Mouse (Mus musculus): ENCODE results near the gene Dpp9. TPM values are rescaled to one million over a fixed set of nuclear protein-coding genes. Genes with fewer than 3 reads are reported as not detected.

Dpp9 gene
- 37.1 TPM for polyA plus RNA-seq (2012; fragmentation: generic; extraction: Trizol)

DNA sequence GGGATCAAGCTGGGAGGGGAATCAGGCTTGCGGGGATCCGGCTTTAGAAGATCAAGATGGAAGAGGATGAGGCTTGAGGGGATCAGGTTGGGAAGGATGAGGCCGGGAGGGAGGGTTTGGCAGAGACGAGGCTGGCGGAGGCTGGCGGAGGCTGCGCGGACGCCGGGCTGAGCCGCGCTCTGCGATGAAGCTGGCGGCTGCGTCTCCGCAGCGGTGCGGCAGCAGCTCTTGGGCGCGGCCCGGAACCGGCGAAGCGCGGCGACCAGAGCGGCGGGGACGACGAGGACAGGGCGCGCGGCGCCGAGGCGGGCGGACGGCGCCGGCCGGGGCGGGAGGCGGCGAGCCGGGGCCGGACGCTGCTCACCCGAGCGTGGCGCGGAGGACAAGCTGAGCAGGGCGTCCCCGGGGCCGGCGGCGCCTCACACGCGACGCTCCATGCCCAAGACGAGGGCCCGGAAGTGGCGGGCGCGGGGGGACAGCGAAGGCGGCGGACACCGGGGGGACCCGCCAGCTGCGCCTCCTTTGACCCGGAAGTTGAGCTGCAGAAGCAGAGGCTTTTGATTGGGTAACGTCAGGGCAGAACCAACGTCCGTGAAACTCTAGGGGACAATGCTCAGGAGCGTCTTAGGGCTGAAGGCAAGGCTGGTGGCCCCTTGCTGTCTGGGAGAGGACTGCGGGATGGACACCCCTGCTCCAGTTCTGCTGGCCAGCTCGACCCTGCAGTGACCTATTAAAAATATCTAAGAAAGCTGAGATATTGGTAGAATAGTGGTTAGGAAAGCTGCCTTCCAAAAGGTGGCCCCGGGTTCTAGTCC is at the start of gene Dpp9:
TSS of gene Dpp9 (minus strand) at position 529 of the 815 bp plus-strand sequence.
- peaks cover 15% of the 10 kb centered on the region for H3K79me2 ChIP-seq (ENCODE audit: control insufficient read depth, insufficient read depth)
- peak within 1 kb of the TSS; percentile 85 for H3ac ChIP-seq (ENCODE audit: control insufficient read depth, insufficient read length)
- peak in 1 of 3 experiments; percentile 37 for TF ChIP-seq MYOD1 (IDR thresholded peaks at IDR 0.05; ENCODE audit: control insufficient read depth in 1 of 3, insufficient read length in 2 of 3, low read depth in 2 of 3)
- TF ChIP-seq CEBPB (IDR thresholded peaks at IDR 0.05; ENCODE audit: insufficient read depth, poor library complexity, severe bottlenecking): no peak
- TF ChIP-seq POLR2A (IDR thresholded peaks at IDR 0.05; ENCODE audit: insufficient read length, low read depth): peak; percentile 86
- TF ChIP-seq SRF (IDR thresholded peaks at IDR 0.05; ENCODE audit: control insufficient read depth, insufficient read length, low read depth): no peak
- TF ChIP-seq POLR2AphosphoS2 (IDR thresholded peaks at IDR 0.05; ENCODE audit: insufficient read length, low read depth): peak; percentile 71
- TF ChIP-seq REST (IDR thresholded peaks at IDR 0.05; ENCODE audit: insufficient read depth, insufficient read length): no peak
- peak in 1 of 3 experiments; percentile 53 for TF ChIP-seq MYOG (IDR thresholded peaks at IDR 0.05; ENCODE audit: control insufficient read depth in 1 of 3, insufficient read depth in 1 of 3, insufficient read length in 2 of 3, low read depth in 2 of 3)
- H3K4me2 ChIP-seq (ENCODE audit: low read depth): peak within 1 kb of the TSS; percentile 99
- H3K4me3 ChIP-seq: peak within 1 kb of the TSS; percentile 68
- H3K27me3 ChIP-seq (ENCODE audit: control insufficient read depth, insufficient read depth, insufficient read length): no peaks in the 10 kb centered on the region
- H3K36me3 ChIP-seq (ENCODE audit: control insufficient read depth, insufficient read depth): no peaks in the 10 kb centered on the region

GRCm38 (mm10) chr17:56266271-56266670 is 47.6 kb upstream of the Dpp9 start:
- H3K79me2 ChIP-seq (ENCODE audit: control insufficient read depth, insufficient read depth): peaks cover 4% of the 10 kb centered on the region
- H3ac ChIP-seq (ENCODE audit: control insufficient read depth, insufficient read length): no peak overlapping the region
- TF ChIP-seq CEBPB (IDR thresholded peaks at IDR 0.05; ENCODE audit: insufficient read depth, poor library complexity, severe bottlenecking): 0 out of 2 replicates have a peak, but pooled peaks have one; percentile 34
- TF ChIP-seq POLR2AphosphoS2 (IDR thresholded peaks at IDR 0.05; ENCODE audit: insufficient read length, low read depth): no peak
- no peak for TF ChIP-seq REST (IDR thresholded peaks at IDR 0.05; ENCODE audit: insufficient read depth, insufficient read length)
- no peak for TF ChIP-seq MAX (IDR thresholded peaks at IDR 0.05; ENCODE audit: low read depth)
- TF ChIP-seq SRF (IDR thresholded peaks at IDR 0.05; ENCODE audit: control insufficient read depth, insufficient read length, low read depth): no peak
- no peak for TF ChIP-seq USF1 (IDR thresholded peaks at IDR 0.05; ENCODE audit: low read depth)
- no peak overlapping the region for H3K4me3 ChIP-seq
- H3K4me2 ChIP-seq (ENCODE audit: low read depth): peak overlapping the region; percentile 69
- H3K27me3 ChIP-seq (ENCODE audit: control insufficient read depth, insufficient read depth, insufficient read length): no peaks in the 10 kb centered on the region
- H3K36me3 ChIP-seq (ENCODE audit: control insufficient read depth, insufficient read depth): no peaks in the 10 kb centered on the region

DNA sequence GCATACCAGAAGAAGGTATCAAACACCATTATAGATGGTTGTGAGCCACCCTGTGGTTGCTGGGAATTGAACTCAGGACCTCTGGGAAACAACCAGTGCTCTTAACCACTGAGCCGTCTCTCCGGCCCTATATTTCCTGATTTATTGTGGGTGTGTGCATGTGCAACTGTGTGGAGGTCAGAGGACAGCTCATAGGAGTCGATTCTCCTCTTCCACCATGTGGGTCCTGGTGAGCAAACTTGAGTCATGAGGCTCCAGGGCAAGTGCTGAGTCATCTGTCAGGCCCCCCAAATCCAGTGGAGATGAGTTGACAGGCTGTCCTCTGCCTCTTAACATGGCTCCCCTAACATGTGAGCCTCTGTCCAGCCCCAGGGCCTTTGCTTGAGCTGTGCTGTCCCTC is 47.2 kb upstream of the Dpp9 start:
- H3K4me2 ChIP-seq (ENCODE audit: low read depth): peak overlapping the region; percentile 69
- no peak overlapping the region for H3ac ChIP-seq (ENCODE audit: control insufficient read depth, insufficient read length)
- no peaks in the 10 kb centered on the region for H3K27me3 ChIP-seq (ENCODE audit: control insufficient read depth, insufficient read depth, insufficient read length)
- no peak overlapping the region for H3K4me3 ChIP-seq
- TF ChIP-seq MYOG (IDR thresholded peaks at IDR 0.05; ENCODE audit: control insufficient read depth in 1 of 3, insufficient read depth in 1 of 3, insufficient read length in 2 of 3, low read depth in 2 of 3) (no peak), POLR2AphosphoS2 (IDR thresholded peaks at IDR 0.05; ENCODE audit: insufficient read length, low read depth) (peak; percentile 49)
- H3K36me3 ChIP-seq (ENCODE audit: control insufficient read depth, insufficient read depth): no peaks in the 10 kb centered on the region
- H3K79me2 ChIP-seq (ENCODE audit: control insufficient read depth, insufficient read depth): peaks cover 5% of the 10 kb centered on the region

- Histone ChIP-seq H3K36me3 (ENCODE audit: control insufficient read depth, insufficient read depth) (peaks cover 7% of the 10 kb centered on the region), H3K79me2 (ENCODE audit: control insufficient read depth, insufficient read depth) (peaks cover 14% of the 10 kb centered on the region), H3K27me3 (ENCODE audit: control insufficient read depth, insufficient read depth, insufficient read length) (no peaks in the 10 kb centered on the region), H3ac (ENCODE audit: control insufficient read depth, insufficient read length) (no peak overlapping the region), H3K4me2 (ENCODE audit: low read depth) (no peak overlapping the region), H3K4me3 (no peak overlapping the region)
- no peak for TF ChIP-seq E2F4 (IDR thresholded peaks at IDR 0.05; ENCODE audit: insufficient read depth)
- TF ChIP-seq CEBPB (IDR thresholded peaks at IDR 0.05; ENCODE audit: insufficient read depth, poor library complexity, severe bottlenecking): no peak
- peak; percentile 28 for TF ChIP-seq POLR2AphosphoS2 (IDR thresholded peaks at IDR 0.05; ENCODE audit: insufficient read length, low read depth)
- no peak for TF ChIP-seq SRF (IDR thresholded peaks at IDR 0.05; ENCODE audit: control insufficient read depth, insufficient read length, low read depth)
Measured at GRCm38 (mm10) chr17:56265011-56265410, 46.3 kb upstream of the Dpp9 start.

- Histone ChIP-seq H3K36me3 (ENCODE audit: control insufficient read depth, insufficient read depth) (peaks cover 7% of the 10 kb centered on the region), H3K4me2 (ENCODE audit: low read depth) (no peak overlapping the region), H3K4me3 (no peak overlapping the region), H3K27me3 (ENCODE audit: control insufficient read depth, insufficient read depth, insufficient read length) (no peaks in the 10 kb centered on the region), H3K79me2 (ENCODE audit: control insufficient read depth, insufficient read depth) (peaks cover 24% of the 10 kb centered on the region), H3ac (ENCODE audit: control insufficient read depth, insufficient read length) (no peak overlapping the region)
- peak; percentile 64 for TF ChIP-seq POLR2AphosphoS2 (IDR thresholded peaks at IDR 0.05; ENCODE audit: insufficient read length, low read depth)
- no peak for TF ChIP-seq POLR2A (IDR thresholded peaks at IDR 0.05; ENCODE audit: insufficient read length, low read depth)
Measured at GRCm38 (mm10) chr17:56264020-56264419, 45.3 kb upstream of the Dpp9 start.

DNA sequence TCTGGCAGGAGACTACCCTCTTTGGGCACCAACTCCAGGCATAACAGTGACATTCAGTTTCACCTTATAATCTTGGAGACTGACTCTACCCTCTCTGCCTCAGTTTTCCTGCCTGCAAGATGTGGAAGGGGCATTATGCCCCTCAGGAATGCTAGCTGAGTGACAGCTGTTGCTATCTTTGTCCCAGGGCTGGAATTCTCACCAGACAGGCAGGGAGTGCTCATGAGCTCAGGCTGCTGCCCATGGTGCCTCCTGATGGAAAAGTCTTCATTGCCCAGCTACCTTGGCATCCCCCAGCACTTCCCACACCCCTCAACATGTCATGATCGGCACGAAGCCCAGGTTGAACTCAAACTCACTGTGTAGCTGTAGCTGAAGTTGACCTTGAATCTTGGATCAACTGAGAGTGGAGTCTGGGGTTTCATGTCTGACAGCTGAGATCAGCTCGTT is 44.0 kb upstream of the Dpp9 start:
- peak overlapping the region; percentile 56 for H3K4me2 ChIP-seq (ENCODE audit: low read depth)
- H3K4me3 ChIP-seq: no peak overlapping the region
- peaks cover 34% of the 10 kb centered on the region for H3K79me2 ChIP-seq (ENCODE audit: control insufficient read depth, insufficient read depth)
- no peak overlapping the region for H3ac ChIP-seq (ENCODE audit: control insufficient read depth, insufficient read length)
- H3K27me3 ChIP-seq (ENCODE audit: control insufficient read depth, insufficient read depth, insufficient read length): no peaks in the 10 kb centered on the region
- TF ChIP-seq POLR2AphosphoS2 (IDR thresholded peaks at IDR 0.05; ENCODE audit: insufficient read length, low read depth): peak; percentile 84
- TF ChIP-seq MAX (IDR thresholded peaks at IDR 0.05; ENCODE audit: low read depth): no peak
- no peak for TF ChIP-seq POLR2A (IDR thresholded peaks at IDR 0.05; ENCODE audit: insufficient read length, low read depth)
- no peak for TF ChIP-seq SRF (IDR thresholded peaks at IDR 0.05; ENCODE audit: control insufficient read depth, insufficient read length, low read depth)
- no peak for TF ChIP-seq TCF3 (IDR thresholded peaks at IDR 0.05; ENCODE audit: insufficient read length, low read depth)
- no peak for TF ChIP-seq CEBPB (IDR thresholded peaks at IDR 0.05; ENCODE audit: insufficient read depth, poor library complexity, severe bottlenecking)
- TF ChIP-seq TCF12 (IDR thresholded peaks at IDR 0.05; ENCODE audit: insufficient read depth, poor library complexity, severe bottlenecking): no peak
- TF ChIP-seq REST (IDR thresholded peaks at IDR 0.05; ENCODE audit: insufficient read depth, insufficient read length): no peak
- TF ChIP-seq E2F4 (IDR thresholded peaks at IDR 0.05; ENCODE audit: insufficient read depth): no peak
- peak in 2 of 3 experiments; percentile 49 to 80 for TF ChIP-seq MYOD1 (IDR thresholded peaks at IDR 0.05; ENCODE audit: control insufficient read depth in 1 of 3, insufficient read length in 2 of 3, low read depth in 2 of 3)
- no peak for TF ChIP-seq USF1 (IDR thresholded peaks at IDR 0.05; ENCODE audit: low read depth)
- TF ChIP-seq MYOG (IDR thresholded peaks at IDR 0.05; ENCODE audit: control insufficient read depth in 1 of 3, insufficient read depth in 1 of 3, insufficient read length in 2 of 3, low read depth in 2 of 3): peak; percentile 37 to 81 (median 46)
- peaks cover 7% of the 10 kb centered on the region for H3K36me3 ChIP-seq (ENCODE audit: control insufficient read depth, insufficient read depth)
